Mouse (Mus musculus) adrenal gland, postnatal 36 days (tissue): ENCODE measurements around the gene Scn1a. TPM values are rescaled to one million over a fixed set of nuclear protein-coding genes. Genes with fewer than 3 reads are reported as not detected.

Experiments
- DNase-seq, 2 experiments: peaks; one replicate each; pipeline ENCODE4 v3.0.0; 2021; ENCODE audit warnings: mixed read lengths in 1 of 2
- total RNA-seq, 2 experiments: library from RNA; stranded (reverse); gene quantifications; 2 replicates each; pipeline ENCODE4 v1.2.3; 2021

The Scn1a gene
- total RNA-seq, 2 experiments from 2014 or later = 0.13 to 0.26 TPM

DNA sequence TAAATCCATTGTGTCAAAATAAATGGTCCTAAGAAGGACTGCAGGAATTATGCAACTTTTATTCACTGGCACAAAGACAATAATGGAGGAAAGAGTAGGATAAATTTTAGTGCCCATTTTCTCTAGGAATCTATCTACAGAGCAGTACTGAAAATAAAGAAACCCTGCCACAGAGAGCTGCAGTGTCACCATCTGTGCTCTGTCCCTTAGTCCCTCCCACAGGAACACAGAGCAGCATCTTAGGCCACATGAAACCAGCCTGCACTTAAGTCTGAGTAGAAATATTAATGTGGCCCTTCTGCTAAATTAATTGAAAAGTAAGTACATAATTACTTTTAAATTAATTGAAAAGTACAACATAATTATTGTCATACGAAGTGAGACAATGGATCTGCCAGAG lies 196.6 kb downstream of the Scn1a start:
- DNase-seq = no peak

DNA sequence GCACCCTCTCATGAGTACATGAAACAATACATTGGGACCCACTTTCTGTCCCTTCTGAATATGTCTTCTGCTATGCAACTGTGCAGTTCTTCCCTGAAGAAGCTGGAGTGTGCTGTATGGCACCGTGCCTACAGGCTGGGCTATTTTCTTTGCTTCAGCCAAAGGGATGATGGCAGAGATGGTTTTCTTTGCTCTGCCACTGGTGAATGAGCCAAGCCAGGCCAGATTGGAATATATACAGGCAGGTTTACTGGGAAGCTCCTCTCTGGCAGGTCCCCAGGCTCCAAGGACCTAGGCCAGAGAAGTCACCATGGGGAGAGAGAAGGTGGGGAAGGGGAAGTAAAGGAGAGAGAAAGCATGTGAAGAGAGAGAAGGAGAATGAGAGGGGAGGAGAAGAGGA lies 200.3 kb downstream of the Scn1a start:
- DNase-seq = no peak

DNA sequence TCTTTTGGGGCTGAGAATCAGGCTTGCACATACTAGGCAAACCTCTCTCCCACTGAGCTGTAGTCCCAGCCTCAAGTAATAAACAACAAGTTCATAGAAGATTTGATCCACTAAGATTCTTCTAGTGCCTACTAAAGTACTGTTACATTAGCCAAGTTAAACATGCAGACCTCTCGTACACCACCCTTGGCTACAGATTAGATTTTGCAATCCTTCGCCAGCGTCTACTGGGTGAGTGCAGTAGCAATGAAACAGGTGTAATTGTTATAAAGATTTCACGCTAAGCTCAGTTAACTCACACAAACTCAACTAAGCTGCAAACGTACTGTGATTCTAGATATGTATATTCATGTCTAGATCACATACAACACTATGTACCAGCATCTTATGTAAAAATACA lies 201.8 kb downstream of the Scn1a start:
- no peak for DNase-seq

DNA sequence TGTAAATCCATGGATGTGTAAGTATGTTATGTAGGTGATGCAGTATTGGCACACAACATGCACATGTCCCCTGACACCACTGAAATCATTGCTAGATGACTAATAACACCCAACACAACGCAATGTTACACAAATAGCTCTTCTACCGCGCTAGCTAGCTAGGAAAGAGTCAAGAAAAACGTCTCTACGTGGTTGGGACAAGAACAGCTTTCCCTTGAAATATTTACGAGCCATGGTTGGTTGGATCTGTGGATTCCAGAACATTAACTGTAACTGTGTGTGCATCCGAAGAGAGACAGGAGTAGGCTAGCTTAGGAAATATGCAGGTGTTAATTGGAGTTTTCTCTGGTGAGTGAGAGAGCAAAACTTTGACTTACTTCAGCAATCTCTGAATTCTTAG lies 219.7 kb downstream of the Scn1a start:
- no peak for DNase-seq

Other genes with a start within 250 kb of the Scn1a start
- gene Ttc21b, start 184.2 kb downstream of the Scn1a start, total RNA-seq = 10 to 100 TPM in 1 of 2 experiments, 1 to 10 TPM in 1; 5.7 to 13.1 TPM
- under 1 TPM; 0.82 to 0.86 TPM for gene Scn9a, start 194.1 kb upstream of the Scn1a start, total RNA-seq